Mouse (Mus musculus): Measurements from ENCODE around the gene Nat9. TPM values are rescaled to one million over a fixed set of nuclear protein-coding genes. Genes with fewer than 3 reads are reported as not detected.

Nat9 gene
- polyA plus RNA-seq, 1 experiment from 2014 or later, result 16.5 TPM

DNA sequence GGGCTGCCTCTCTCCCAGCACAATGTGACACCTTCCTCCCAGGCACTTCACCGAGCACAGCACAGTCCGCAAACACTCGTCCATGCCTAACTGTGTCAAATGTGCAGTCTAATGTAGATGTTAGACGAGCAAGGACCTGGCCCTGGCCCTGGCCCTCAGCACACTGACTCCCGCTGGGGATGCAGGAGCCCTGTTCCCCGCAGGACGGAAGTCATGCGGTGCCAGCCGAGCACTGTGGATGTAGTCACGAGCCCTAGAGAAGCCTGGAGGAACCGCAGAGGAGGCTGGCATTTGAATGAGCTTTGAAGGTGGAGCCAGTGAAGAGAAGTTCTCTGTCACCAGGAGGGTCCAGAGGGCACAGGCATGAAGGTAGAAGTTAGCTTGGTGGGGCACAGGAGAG is 35.8 kb upstream of the Nat9 start:
- Histone ChIP-seq H3K27me3 (ENCODE audit: control insufficient read depth, insufficient read depth, low read length) (no peaks in the 10 kb centered on the region), H3K27ac (replicated peaks in 1 of 2; ENCODE audit: control insufficient read depth in 1 of 2, insufficient read depth in 1 of 2, low read depth in 2 of 2, low read length in 2 of 2) (peak overlapping the region; percentile 82 to 83), H3K36me3 (ENCODE audit: control insufficient read depth, insufficient read depth, low read length) (no peaks in the 10 kb centered on the region), H3K4me1 (ENCODE audit: control insufficient read depth in 2 of 2, insufficient read depth in 2 of 2, low read length in 2 of 2) (peaks cover 75 to 84% of the 10 kb centered on the region in 2 experiments), H3K9ac (ENCODE audit: low read length) (peak overlapping the region; percentile 54), H3K4me2 (ENCODE audit: low read length) (peak overlapping the region; percentile 44), H3K4me3 (ENCODE audit: control insufficient read depth in 1 of 2, insufficient read depth in 1 of 2, low read depth in 1 of 2, low read length in 2 of 2) (no peak overlapping the region), H3K9me3 (ENCODE audit: control insufficient read depth, low read length) (no peaks in the 10 kb centered on the region)
- WGBS, result 42% methylated on average over 11 of the region's 11 CpGs
- ATAC-seq (ENCODE audit: insufficient number of reproducible peaks, insufficient read depth, low FRiP score, low read depth), result no peak

DNA sequence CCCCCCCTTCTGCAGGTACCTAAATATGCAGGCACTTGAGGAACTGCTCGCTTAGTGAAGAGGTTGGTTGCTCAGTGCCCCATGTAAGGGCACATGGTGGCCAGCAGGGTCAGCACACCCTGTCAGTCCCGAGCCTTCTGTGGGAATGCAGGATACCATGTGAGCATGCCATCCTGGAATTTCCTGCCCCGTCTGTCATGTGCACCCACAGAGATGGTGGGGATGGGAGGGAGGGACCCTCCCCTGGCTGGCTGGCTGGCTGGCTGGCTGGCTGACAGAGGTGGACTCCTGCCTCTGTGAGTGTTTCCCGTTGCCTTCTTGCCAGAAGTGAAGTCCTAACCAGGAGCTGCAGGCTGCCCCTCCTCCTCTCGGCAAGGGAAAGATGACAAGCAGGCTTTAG is 34.9 kb upstream of the Nat9 start:
- H3K4me1 ChIP-seq (ENCODE audit: control insufficient read depth in 2 of 2, insufficient read depth in 2 of 2, low read length in 2 of 2), result peaks cover 75 to 87% of the 10 kb centered on the region in 2 experiments
- H3K9ac ChIP-seq (ENCODE audit: low read length), result peak overlapping the region; percentile 54
- whole genome bisulfite sequencing, result 4% methylated on average over 5 of the region's 5 CpGs
- no peaks in the 10 kb centered on the region for H3K27me3 ChIP-seq (ENCODE audit: control insufficient read depth, insufficient read depth, low read length)
- peak; percentile 65 for ATAC-seq (ENCODE audit: insufficient number of reproducible peaks, insufficient read depth, low FRiP score, low read depth)
- peak overlapping the region; percentile 82 to 83 for H3K27ac ChIP-seq (replicated peaks in 1 of 2; ENCODE audit: control insufficient read depth in 1 of 2, insufficient read depth in 1 of 2, low read depth in 2 of 2, low read length in 2 of 2)
- H3K9me3 ChIP-seq (ENCODE audit: control insufficient read depth, low read length), result no peaks in the 10 kb centered on the region
- peak overlapping the region; percentile 44 for H3K4me2 ChIP-seq (ENCODE audit: low read length)
- no peak overlapping the region for H3K4me3 ChIP-seq (ENCODE audit: control insufficient read depth in 1 of 2, insufficient read depth in 1 of 2, low read depth in 1 of 2, low read length in 2 of 2)
- H3K36me3 ChIP-seq (ENCODE audit: control insufficient read depth, insufficient read depth, low read length), result no peaks in the 10 kb centered on the region

DNA sequence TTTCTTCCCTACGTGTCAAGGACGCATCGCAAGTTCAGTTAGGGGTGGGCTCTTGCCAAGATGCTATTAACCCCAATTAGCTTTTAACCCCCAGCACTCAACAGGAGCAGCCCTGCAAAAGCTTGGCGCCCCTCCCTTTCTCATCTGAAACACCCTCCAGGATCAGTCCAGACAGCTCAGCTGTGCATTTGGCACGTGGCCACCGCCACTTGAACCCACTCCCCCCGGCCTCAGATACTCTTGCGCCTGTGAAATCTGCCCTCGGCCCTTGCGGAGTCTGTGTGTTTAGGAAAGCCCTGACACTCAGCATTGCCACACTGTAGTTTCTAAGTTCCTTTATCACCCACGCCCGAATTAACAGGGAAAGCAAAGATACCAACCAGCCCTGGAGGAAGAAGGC is 34.4 kb upstream of the Nat9 start:
- Histone ChIP-seq H3K36me3 (ENCODE audit: control insufficient read depth, insufficient read depth, low read length) (no peaks in the 10 kb centered on the region), H3K27me3 (ENCODE audit: control insufficient read depth, insufficient read depth, low read length) (no peaks in the 10 kb centered on the region), H3K4me2 (ENCODE audit: low read length) (peak overlapping the region; percentile 44), H3K9me3 (ENCODE audit: control insufficient read depth, low read length) (no peaks in the 10 kb centered on the region), H3K27ac (replicated peaks in 1 of 2; ENCODE audit: control insufficient read depth in 1 of 2, insufficient read depth in 1 of 2, low read depth in 2 of 2, low read length in 2 of 2) (peak overlapping the region; percentile 82 to 83), H3K4me3 (ENCODE audit: control insufficient read depth in 1 of 2, insufficient read depth in 1 of 2, low read depth in 1 of 2, low read length in 2 of 2) (peak overlapping the region in 1 of 2 experiments; percentile 4; a peak in 1 of 4 replicates), H3K4me1 (ENCODE audit: control insufficient read depth in 2 of 2, insufficient read depth in 2 of 2, low read length in 2 of 2) (peaks cover 76 to 86% of the 10 kb centered on the region in 2 experiments), H3K9ac (ENCODE audit: low read length) (0 out of 2 replicates have a peak overlapping the region, but pooled peaks have one; percentile 16)
- WGBS, result 6% methylated on average over 12 of the region's 12 CpGs
- ATAC-seq (ENCODE audit: insufficient number of reproducible peaks, insufficient read depth, low FRiP score, low read depth), result peak; percentile 52

DNA sequence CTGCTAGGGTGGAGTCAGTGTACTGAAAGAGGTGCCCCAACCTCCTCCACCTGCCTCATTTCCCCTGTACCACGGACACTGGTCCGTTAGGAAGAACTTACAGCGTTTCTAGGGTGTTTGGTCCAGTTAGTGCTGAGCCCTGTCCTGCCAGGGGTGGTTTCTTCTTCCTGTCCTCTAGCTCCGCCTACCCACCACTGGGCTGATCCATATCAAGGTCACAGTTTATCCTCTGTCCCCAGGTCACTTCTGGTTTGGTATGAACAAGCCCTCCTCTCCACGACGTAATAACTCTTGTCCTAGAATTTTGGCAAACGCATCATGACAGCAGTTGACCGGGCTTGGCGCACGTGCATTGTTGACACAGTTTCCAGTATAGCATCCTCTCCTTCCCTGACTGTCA is 32.0 kb upstream of the Nat9 start:
- H3K9me3 ChIP-seq (ENCODE audit: control insufficient read depth, low read length), result no peaks in the 10 kb centered on the region

DNA sequence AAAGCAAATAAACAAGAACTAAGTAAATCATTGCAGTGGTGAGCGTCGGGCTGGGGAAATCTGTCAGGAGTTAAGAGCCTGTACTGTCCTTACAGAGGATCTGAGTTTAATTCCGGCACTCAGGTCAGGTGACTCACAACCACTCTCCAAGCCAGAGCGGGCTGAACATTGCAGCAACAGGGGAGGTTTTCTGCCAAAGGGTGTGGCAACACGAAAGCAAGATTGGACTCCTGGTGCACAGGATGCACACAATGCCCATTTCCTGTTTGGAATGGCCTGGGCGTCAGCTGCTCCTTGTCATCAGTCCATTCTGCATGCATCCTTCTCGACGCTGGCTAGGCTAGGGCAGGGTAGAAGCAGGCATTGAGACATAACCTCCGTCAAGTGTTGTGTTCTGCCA is 31.6 kb upstream of the Nat9 start:
- H3K9me3 ChIP-seq (ENCODE audit: control insufficient read depth, low read length), result no peaks in the 10 kb centered on the region
- no peaks in the 10 kb centered on the region for H3K36me3 ChIP-seq (ENCODE audit: control insufficient read depth, insufficient read depth, low read length)
- H3K27me3 ChIP-seq (ENCODE audit: control insufficient read depth, insufficient read depth, low read length), result no peaks in the 10 kb centered on the region
- no peak for ATAC-seq (ENCODE audit: insufficient number of reproducible peaks, insufficient read depth, low FRiP score, low read depth)
- H3K9ac ChIP-seq (ENCODE audit: low read length), result 0 out of 2 replicates have a peak overlapping the region, but pooled peaks have one; percentile 30
- 23% methylated on average over 9 of the region's 9 CpGs for WGBS
- peak overlapping the region; percentile 32 to 47 for H3K27ac ChIP-seq (replicated peaks in 1 of 2; ENCODE audit: control insufficient read depth in 1 of 2, insufficient read depth in 1 of 2, low read depth in 2 of 2, low read length in 2 of 2)
- H3K4me3 ChIP-seq (ENCODE audit: control insufficient read depth in 1 of 2, insufficient read depth in 1 of 2, low read depth in 1 of 2, low read length in 2 of 2), result no peak overlapping the region
- H3K4me2 ChIP-seq (ENCODE audit: low read length), result no peak overlapping the region
- peaks cover 60 to 75% of the 10 kb centered on the region in 2 experiments for H3K4me1 ChIP-seq (ENCODE audit: control insufficient read depth in 2 of 2, insufficient read depth in 2 of 2, low read length in 2 of 2)

More for the DNA sequence above, 32.0 kb upstream of the Nat9 start:
- ATAC-seq (ENCODE audit: insufficient number of reproducible peaks, insufficient read depth, low FRiP score, low read depth), result no peak
- Histone ChIP-seq H3K27ac (replicated peaks in 1 of 2; ENCODE audit: control insufficient read depth in 1 of 2, insufficient read depth in 1 of 2, low read depth in 2 of 2, low read length in 2 of 2) (peak overlapping the region; percentile 32 to 47; a peak in 3 of 4 replicates), H3K27me3 (ENCODE audit: control insufficient read depth, insufficient read depth, low read length) (no peaks in the 10 kb centered on the region), H3K9ac (ENCODE audit: low read length) (no peak overlapping the region), H3K4me3 (ENCODE audit: control insufficient read depth in 1 of 2, insufficient read depth in 1 of 2, low read depth in 1 of 2, low read length in 2 of 2) (no peak overlapping the region), H3K4me1 (ENCODE audit: control insufficient read depth in 2 of 2, insufficient read depth in 2 of 2, low read length in 2 of 2) (peaks cover 63 to 78% of the 10 kb centered on the region in 2 experiments), H3K4me2 (ENCODE audit: low read length) (no peak overlapping the region), H3K36me3 (ENCODE audit: control insufficient read depth, insufficient read depth, low read length) (no peaks in the 10 kb centered on the region)
- WGBS, result 86% methylated on average over 10 of the region's 10 CpGs

DNA sequence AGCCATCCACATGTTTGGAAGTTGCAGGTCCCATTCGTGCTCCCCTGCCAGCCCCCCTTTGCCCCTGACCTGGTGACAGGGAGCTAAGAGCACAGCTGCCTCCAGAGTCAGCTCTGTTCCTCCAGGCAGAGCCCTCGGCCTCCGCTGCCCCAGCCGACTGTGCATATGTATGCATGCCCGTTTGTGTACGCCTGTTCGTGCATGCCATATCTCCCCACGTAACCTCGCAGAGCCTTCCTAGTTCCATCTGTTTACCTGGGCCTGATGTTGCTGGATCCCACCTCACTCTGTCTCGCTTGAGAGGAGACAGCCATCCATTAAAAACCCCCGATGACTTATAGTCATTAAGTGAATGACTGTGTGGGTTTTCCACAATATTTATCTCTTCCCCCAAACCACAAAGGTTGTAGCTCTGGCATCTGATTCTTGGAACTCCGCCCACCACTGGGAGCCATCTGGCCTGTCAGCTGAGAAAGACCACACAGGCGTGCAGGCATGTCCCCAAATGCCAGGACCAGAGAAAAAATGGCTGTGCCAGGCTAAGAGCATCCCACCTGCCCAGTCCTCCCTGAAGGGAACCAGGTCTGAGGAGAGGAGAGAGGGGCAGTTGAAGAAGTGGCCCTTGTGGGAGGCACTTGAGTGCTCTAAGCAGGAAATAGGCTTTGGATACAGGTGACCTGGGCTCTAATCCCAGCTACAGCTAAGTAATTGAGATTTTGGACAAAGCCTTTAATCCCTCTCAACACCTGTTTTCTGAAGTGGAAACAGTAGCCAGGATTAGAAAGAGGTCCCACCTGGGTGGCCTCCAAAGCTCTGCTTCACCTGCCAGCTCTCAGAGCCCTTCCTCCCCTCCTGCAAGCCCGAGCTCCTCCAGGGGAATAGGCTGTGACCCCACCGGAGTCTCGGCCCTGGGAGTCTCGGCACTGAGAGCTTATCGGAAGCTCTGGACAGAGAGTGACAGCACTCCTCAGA is 30.1 kb upstream of the Nat9 start:
- 53% methylated on average over 18 of the region's 18 CpGs for WGBS
- no peaks in the 10 kb centered on the region for H3K36me3 ChIP-seq (ENCODE audit: control insufficient read depth, insufficient read depth, low read length)
- no peak overlapping the region for H3K4me2 ChIP-seq (ENCODE audit: low read length)
- no peaks in the 10 kb centered on the region for H3K27me3 ChIP-seq (ENCODE audit: control insufficient read depth, insufficient read depth, low read length)
- no peak overlapping the region for H3K9ac ChIP-seq (ENCODE audit: low read length)
- ATAC-seq (ENCODE audit: insufficient number of reproducible peaks, insufficient read depth, low FRiP score, low read depth), result no peak
- H3K4me1 ChIP-seq (ENCODE audit: control insufficient read depth in 2 of 2, insufficient read depth in 2 of 2, low read length in 2 of 2), result peaks cover 45 to 60% of the 10 kb centered on the region in 2 experiments
- H3K9me3 ChIP-seq (ENCODE audit: control insufficient read depth, low read length), result no peaks in the 10 kb centered on the region
- no peak overlapping the region for H3K27ac ChIP-seq (replicated peaks in 1 of 2; ENCODE audit: control insufficient read depth in 1 of 2, insufficient read depth in 1 of 2, low read depth in 2 of 2, low read length in 2 of 2)
- H3K4me3 ChIP-seq (ENCODE audit: control insufficient read depth in 1 of 2, insufficient read depth in 1 of 2, low read depth in 1 of 2, low read length in 2 of 2), result no peak overlapping the region

DNA sequence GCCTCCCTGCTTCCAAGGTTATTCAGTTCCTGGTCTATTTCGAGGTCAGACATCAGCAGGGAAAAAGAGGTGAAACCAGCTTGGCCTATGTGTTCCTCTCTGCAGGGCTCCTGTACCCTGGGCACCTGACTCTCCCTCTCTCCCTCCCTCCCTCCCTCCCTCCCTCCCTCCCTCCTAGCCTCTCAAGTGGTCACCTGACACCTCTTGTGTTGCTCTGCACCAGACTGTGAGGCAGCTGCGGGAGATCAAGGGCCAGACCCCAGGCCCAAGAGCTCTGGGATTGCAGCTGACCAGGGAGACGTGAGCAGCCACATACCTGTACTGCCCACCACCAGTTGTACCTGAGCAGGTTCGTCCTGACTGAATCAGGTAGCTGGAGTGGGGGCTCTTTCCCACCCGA is 27.5 kb upstream of the Nat9 start:
- Histone ChIP-seq H3K4me1 (ENCODE audit: control insufficient read depth in 2 of 2, insufficient read depth in 2 of 2, low read length in 2 of 2) (peaks cover 37 to 42% of the 10 kb centered on the region in 2 experiments), H3K27ac (replicated peaks in 1 of 2; ENCODE audit: control insufficient read depth in 1 of 2, insufficient read depth in 1 of 2, low read depth in 2 of 2, low read length in 2 of 2) (peak overlapping the region; percentile 48 to 72; a peak in 3 of 4 replicates), H3K9ac (ENCODE audit: low read length) (peak overlapping the region; percentile 34), H3K27me3 (ENCODE audit: control insufficient read depth, insufficient read depth, low read length) (no peaks in the 10 kb centered on the region), H3K9me3 (ENCODE audit: control insufficient read depth, low read length) (no peaks in the 10 kb centered on the region), H3K36me3 (ENCODE audit: control insufficient read depth, insufficient read depth, low read length) (0 out of 2 replicates have a peak, but pooled peaks cover 3% of the 10 kb centered on the region), H3K4me3 (ENCODE audit: control insufficient read depth in 1 of 2, insufficient read depth in 1 of 2, low read depth in 1 of 2, low read length in 2 of 2) (no peak overlapping the region), H3K4me2 (ENCODE audit: low read length) (0 out of 2 replicates have a peak overlapping the region, but pooled peaks have one; percentile 29)
- peak; percentile 63; the same call in 1 of the 2 replicates for ATAC-seq (ENCODE audit: insufficient number of reproducible peaks, insufficient read depth, low FRiP score, low read depth)
- 23% methylated on average over 5 of the region's 5 CpGs for WGBS

Data from heart, embryonic 14.5 days (tissue).